Mouse (Mus musculus): ENCODE results near the gene Zzef1. TPM values are rescaled to one million over a fixed set of nuclear protein-coding genes. Genes with fewer than 3 reads are reported as not detected.

The Zzef1 gene
- polyA plus RNA-seq, 1 experiment = 104 TPM

DNA sequence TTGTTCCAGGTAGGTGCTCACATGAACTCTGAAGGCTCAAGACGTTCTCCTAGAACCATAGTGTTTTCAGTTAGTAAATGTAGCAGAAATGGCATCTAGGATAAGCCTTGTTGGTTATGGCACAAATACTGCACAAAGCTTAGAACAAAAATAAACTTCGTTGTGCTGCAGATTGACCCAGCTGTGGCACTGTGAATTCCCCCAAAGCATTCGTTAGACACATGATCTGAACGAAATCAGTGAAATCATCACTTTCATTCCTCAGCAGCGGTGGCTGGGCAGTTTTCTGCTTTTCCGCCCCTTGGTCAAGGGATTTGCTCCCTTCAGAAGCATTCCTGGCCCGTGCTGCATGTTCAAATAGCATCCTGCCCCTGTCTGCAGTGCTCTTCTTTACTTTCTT lies 22.0 kb downstream of the Zzef1 start:
- H3K4me1 ChIP-seq (ENCODE audit: control insufficient read depth, insufficient read depth, insufficient read length, low read length) = peaks cover 10% of the 10 kb centered on the region; the same call in 1 of the 2 replicates

GRCm38 (mm10) chr11:72821041-72821440 lies 25.0 kb downstream of the Zzef1 start:
- 52% methylated on average over 7 of the region's 7 CpGs for WGBS
- H3K27ac ChIP-seq (ENCODE audit: insufficient read depth, low read depth, low read length) = no peak overlapping the region
- H3K4me3 ChIP-seq (ENCODE audit: low read depth, low read length) = no peak overlapping the region
- TF ChIP-seq CTCF (IDR thresholded peaks at IDR 0.05; ENCODE audit: extremely low read depth, insufficient read length, insufficient replicate concordance, low read depth, low read length) (no peak), POLR2A (IDR thresholded peaks at IDR 0.05; ENCODE audit: low read depth, low read length) (no peak)
- H3K27me3 ChIP-seq (ENCODE audit: control insufficient read depth, insufficient read depth, low read length) = no peaks in the 10 kb centered on the region
- H3K4me1 ChIP-seq (ENCODE audit: control insufficient read depth, insufficient read depth, insufficient read length, low read length) = peaks cover 6% of the 10 kb centered on the region; the same call in 1 of the 2 replicates
- H3K36me3 ChIP-seq (ENCODE audit: control insufficient read depth, insufficient read depth, low read length) = peaks cover 53% of the 10 kb centered on the region

More for the DNA sequence above, 22.0 kb downstream of the Zzef1 start:
- no peak overlapping the region for H3K27ac ChIP-seq (ENCODE audit: insufficient read depth, low read depth, low read length)
- H3K4me3 ChIP-seq (ENCODE audit: low read depth, low read length) = no peak overlapping the region
- no peaks in the 10 kb centered on the region for H3K27me3 ChIP-seq (ENCODE audit: control insufficient read depth, insufficient read depth, low read length)
- peaks cover 34% of the 10 kb centered on the region for H3K36me3 ChIP-seq (ENCODE audit: control insufficient read depth, insufficient read depth, low read length)
- 90% methylated on average over 7 of the region's 7 CpGs for whole genome bisulfite sequencing
- no peak for TF ChIP-seq POLR2A (IDR thresholded peaks at IDR 0.05; ENCODE audit: low read depth, low read length)
- TF ChIP-seq CTCF (IDR thresholded peaks at IDR 0.05; ENCODE audit: extremely low read depth, insufficient read length, insufficient replicate concordance, low read depth, low read length) = no peak

GRCm38 (mm10) chr11:72829869-72830268 lies 33.8 kb downstream of the Zzef1 start:
- Histone ChIP-seq H3K27ac (ENCODE audit: insufficient read depth, low read depth, low read length) (no peak overlapping the region), H3K36me3 (ENCODE audit: control insufficient read depth, insufficient read depth, low read length) (peaks cover 69% of the 10 kb centered on the region), H3K4me1 (ENCODE audit: control insufficient read depth, insufficient read depth, insufficient read length, low read length) (no peaks in the 10 kb centered on the region), H3K27me3 (ENCODE audit: control insufficient read depth, insufficient read depth, low read length) (no peaks in the 10 kb centered on the region), H3K4me3 (ENCODE audit: low read depth, low read length) (no peak overlapping the region)
- TF ChIP-seq POLR2A (IDR thresholded peaks at IDR 0.05; ENCODE audit: low read depth, low read length) (no peak), CTCF (IDR thresholded peaks at IDR 0.05; ENCODE audit: extremely low read depth, insufficient read length, insufficient replicate concordance, low read depth, low read length) (no peak)
- 95% methylated on average over 3 of the region's 3 CpGs for WGBS

- TF ChIP-seq POLR2A (IDR thresholded peaks at IDR 0.05; ENCODE audit: low read depth, low read length) (no peak), CTCF (IDR thresholded peaks at IDR 0.05; ENCODE audit: extremely low read depth, insufficient read length, insufficient replicate concordance, low read depth, low read length) (no peak)
- no peak overlapping the region for H3K27ac ChIP-seq (ENCODE audit: insufficient read depth, low read depth, low read length)
- H3K4me3 ChIP-seq (ENCODE audit: low read depth, low read length) = no peak overlapping the region
- no peaks in the 10 kb centered on the region for H3K4me1 ChIP-seq (ENCODE audit: control insufficient read depth, insufficient read depth, insufficient read length, low read length)
- H3K36me3 ChIP-seq (ENCODE audit: control insufficient read depth, insufficient read depth, low read length) = peaks cover 60% of the 10 kb centered on the region
- WGBS = 93% methylated on average over 3 of the region's 3 CpGs
- no peaks in the 10 kb centered on the region for H3K27me3 ChIP-seq (ENCODE audit: control insufficient read depth, insufficient read depth, low read length)
Observed at GRCm38 (mm10) chr11:72842731-72843130, 46.7 kb downstream of the Zzef1 start.

- peaks cover 66% of the 10 kb centered on the region for H3K36me3 ChIP-seq (ENCODE audit: control insufficient read depth, insufficient read depth, low read length)
- TF ChIP-seq POLR2A (IDR thresholded peaks at IDR 0.05; ENCODE audit: low read depth, low read length) (no peak), CTCF (IDR thresholded peaks at IDR 0.05; ENCODE audit: extremely low read depth, insufficient read length, insufficient replicate concordance, low read depth, low read length) (no peak)
Observed at GRCm38 (mm10) chr11:72843576-72843975, 47.5 kb downstream of the Zzef1 start.

GRCm38 (mm10) chr11:72845526-72845925 lies 49.5 kb downstream of the Zzef1 start:
- Histone ChIP-seq H3K4me3 (ENCODE audit: low read depth, low read length) (no peak overlapping the region), H3K27me3 (ENCODE audit: control insufficient read depth, insufficient read depth, low read length) (no peaks in the 10 kb centered on the region), H3K4me1 (ENCODE audit: control insufficient read depth, insufficient read depth, insufficient read length, low read length) (no peaks in the 10 kb centered on the region), H3K36me3 (ENCODE audit: control insufficient read depth, insufficient read depth, low read length) (peaks cover 64% of the 10 kb centered on the region), H3K27ac (ENCODE audit: insufficient read depth, low read depth, low read length) (no peak overlapping the region)
- TF ChIP-seq POLR2A (IDR thresholded peaks at IDR 0.05; ENCODE audit: low read depth, low read length) (no peak), CTCF (IDR thresholded peaks at IDR 0.05; ENCODE audit: extremely low read depth, insufficient read length, insufficient replicate concordance, low read depth, low read length) (no peak)
- 92% methylated on average over 2 of the region's 2 CpGs for WGBS

More at GRCm38 (mm10) chr11:72843576-72843975, 47.5 kb downstream of the Zzef1 start:
- Histone ChIP-seq H3K4me1 (ENCODE audit: control insufficient read depth, insufficient read depth, insufficient read length, low read length) (no peaks in the 10 kb centered on the region), H3K27me3 (ENCODE audit: control insufficient read depth, insufficient read depth, low read length) (no peaks in the 10 kb centered on the region), H3K27ac (ENCODE audit: insufficient read depth, low read depth, low read length) (no peak overlapping the region), H3K4me3 (ENCODE audit: low read depth, low read length) (no peak overlapping the region)

GRCm38 (mm10) chr11:72846685-72847084 lies 50.7 kb downstream of the Zzef1 start:
- Histone ChIP-seq H3K36me3 (ENCODE audit: control insufficient read depth, insufficient read depth, low read length) (peaks cover 66% of the 10 kb centered on the region), H3K27ac (ENCODE audit: insufficient read depth, low read depth, low read length) (no peak overlapping the region), H3K4me3 (ENCODE audit: low read depth, low read length) (no peak overlapping the region), H3K27me3 (ENCODE audit: control insufficient read depth, insufficient read depth, low read length) (no peaks in the 10 kb centered on the region), H3K4me1 (ENCODE audit: control insufficient read depth, insufficient read depth, insufficient read length, low read length) (no peaks in the 10 kb centered on the region)
- TF ChIP-seq POLR2A (IDR thresholded peaks at IDR 0.05; ENCODE audit: low read depth, low read length) (no peak), CTCF (IDR thresholded peaks at IDR 0.05; ENCODE audit: extremely low read depth, insufficient read length, insufficient replicate concordance, low read depth, low read length) (no peak)

Data from small intestine, adult 2 months (tissue).